Mouse (Mus musculus) right cerebral cortex, postnatal 25 days (tissue): ENCODE results near the gene Il21r.

ENCODE experiments used
- DNase-seq: peaks from one replicate; pipeline ENCODE4 v3.0.0; 2022

Il21r gene

GRCm38 (mm10) chr7:125601821-125602448 is 1.3 kb upstream of the Il21r start:
- no peak for DNase-seq

GRCm38 (mm10) chr7:125604362-125605319 is 1.4 kb downstream of the Il21r start:
- DNase-seq: no peak

GRCm38 (mm10) chr7:125605725-125606139 is 2.5 kb downstream of the Il21r start:
- no peak for DNase-seq

- DNase-seq: no peak
These were observed 3.3 kb downstream of the Il21r start for GRCm38 (mm10) chr7:125606265-125607164.

GRCm38 (mm10) chr7:125607384-125608182 is 4.4 kb downstream of the Il21r start:
- DNase-seq: no peak

GRCm38 (mm10) chr7:125608183-125608688 is 5.0 kb downstream of the Il21r start:
- DNase-seq: no peak

- DNase-seq: no peak
These were observed 10.3 kb downstream of the Il21r start for GRCm38 (mm10) chr7:125613579-125613978.

- DNase-seq: no peak
These were observed 12.2 kb downstream of the Il21r start for GRCm38 (mm10) chr7:125615453-125615852.

- no peak for DNase-seq
These were observed 14.8 kb downstream of the Il21r start for GRCm38 (mm10) chr7:125618016-125618415.

GRCm38 (mm10) chr7:125620077-125620476 is 16.8 kb downstream of the Il21r start:
- DNase-seq: no peak

GRCm38 (mm10) chr7:125622741-125623685 is 19.8 kb downstream of the Il21r start:
- DNase-seq: no peak

GRCm38 (mm10) chr7:125625219-125625618 is 22.0 kb downstream of the Il21r start:
- DNase-seq: no peak

GRCm38 (mm10) chr7:125625829-125626228 is 22.6 kb downstream of the Il21r start:
- no peak for DNase-seq

GRCm38 (mm10) chr7:125630317-125630716 is 27.1 kb downstream of the Il21r start:
- no peak for DNase-seq

- DNase-seq: no peak
These were observed 27.8 kb downstream of the Il21r start for GRCm38 (mm10) chr7:125630989-125631388.

- no peak for DNase-seq
These were observed 34.3 kb downstream of the Il21r start for GRCm38 (mm10) chr7:125637220-125638140.

GRCm38 (mm10) chr7:125638376-125638775 is 35.1 kb downstream of the Il21r start:
- no peak for DNase-seq

- peak; percentile 77 for DNase-seq
These were observed 35.7 kb downstream of the Il21r start for GRCm38 (mm10) chr7:125638870-125639386.

GRCm38 (mm10) chr7:125643880-125644279 is 40.7 kb downstream of the Il21r start:
- DNase-seq: no peak
